Mouse (Mus musculus): ENCODE data around the gene Akna.

- no peak for TF ChIP-seq CTCF (IDR thresholded peaks at IDR 0.05; ENCODE audit: borderline replicate concordance, insufficient read depth, low read depth, low read length)
- no peak for TF ChIP-seq POLR2A (IDR thresholded peaks at IDR 0.05; ENCODE audit: borderline replicate concordance, insufficient read depth, low read length)
These were observed 15.1 kb upstream of the Akna start for GRCm38 (mm10) chr4:63418270-63418669.
